Mouse (Mus musculus) ES-E14 (cell line): ENCODE measurements at regions not wholly inside any gene's neighbourhood (a gene's known extent, or its start where the extent isn't known, plus 50 kb on each side); places are given as distances from the start of the nearest gene placed in this dataset.

ENCODE experiments used
- DNase-seq: peaks from one replicate; pipeline ENCODE4 v3.0.0-alpha.2; 2013; ENCODE audit warnings: low read depth, low spot score
- H3K27ac ChIP-seq: 2 replicates; pipeline ENCODE4 v1.5.1; 2012; ENCODE audit warnings: low read depth, mild to moderate bottlenecking, low read length, moderate library complexity, mixed read lengths; ENCODE audit not compliant: poor library complexity, insufficient read depth, severe bottlenecking
- H3K36me3 ChIP-seq: 2 replicates; pipeline ENCODE4 v1.6.1; 2012; ENCODE audit warnings: mild to moderate bottlenecking, low read length, moderate library complexity, mixed read lengths; ENCODE audit not compliant: control insufficient read depth, poor library complexity, insufficient read depth, severe bottlenecking
- H3K4me1 ChIP-seq, 2 experiments: fragments of 150-350 bp in 1 of 2; sonication (generic) in 1 of 2; 2 replicates each; pipeline ENCODE4 v1.6.1; 2012; ENCODE audit warnings: low read length in 2 of 2, mild to moderate bottlenecking in 1 of 2, mixed read lengths in 1 of 2; ENCODE audit not compliant: control insufficient read depth in 2 of 2, insufficient read depth in 2 of 2, poor library complexity in 1 of 2
- H3K4me3 ChIP-seq, 2 experiments: fragments of 150-350 bp in 1 of 2; sonication (generic) in 1 of 2; 2 replicates each; pipeline ENCODE4 v1.5.1; 2012; ENCODE audit warnings: low read length in 2 of 2, low read depth in 1 of 2, mild to moderate bottlenecking in 1 of 2, mixed read lengths in 1 of 2; ENCODE audit not compliant: insufficient read depth in 1 of 2, poor library complexity in 1 of 2, severe bottlenecking in 1 of 2
- H3K9ac ChIP-seq: 2 replicates; pipeline ENCODE4 v1.6.1; 2012; ENCODE audit warnings: low read depth, mild to moderate bottlenecking, low read length, mixed read lengths; ENCODE audit not compliant: poor library complexity, insufficient read depth, severe bottlenecking
- H3K9me3 ChIP-seq: fragments of 150-350 bp; sonication (generic); 2 replicates; pipeline ENCODE4 v1.6.1; 2012; ENCODE audit warnings: low read depth, mild to moderate bottlenecking, low read length; ENCODE audit not compliant: control insufficient read depth, insufficient read depth
- CHD2 ChIP-seq: IDR thresholded peaks from 2 replicates; pipeline ENCODE4 v1.6.1; 2014; ENCODE audit warnings: mild to moderate bottlenecking, low read depth, low read length, inconsistent platforms
- HCFC1 ChIP-seq: IDR thresholded peaks from 2 replicates; pipeline ENCODE4 v1.6.1; 2012; ENCODE audit warnings: low read length, inconsistent platforms, borderline replicate concordance; ENCODE audit not compliant: insufficient read depth
- MAFK ChIP-seq: IDR thresholded peaks from 2 replicates; pipeline ENCODE4 v1.6.1; 2014; ENCODE audit warnings: mild to moderate bottlenecking, low read depth, low read length, inconsistent platforms; ENCODE audit not compliant: insufficient read depth
- ZC3H11A ChIP-seq: IDR thresholded peaks from 2 replicates; pipeline ENCODE4 v1.6.1; 2012; ENCODE audit warnings: low read depth, mild to moderate bottlenecking, inconsistent platforms, low read length, borderline replicate concordance
- ZNF384 ChIP-seq: IDR thresholded peaks from 2 replicates; pipeline ENCODE4 v1.6.1; 2012; ENCODE audit warnings: low read depth, low read length, inconsistent platforms
- in situ Hi-C, 2 experiments: fragments of 600-800 bp; cut with MboI; formaldehyde crosslinking; loops; one replicate each; pipeline ENCODE4 v1.15.1; 2025; ENCODE audit warnings: low sequenced_read_pairs in 2 of 2, inconsistent platforms in 1 of 2; ENCODE audit not compliant: unreplicated experiment in 2 of 2

DNA sequence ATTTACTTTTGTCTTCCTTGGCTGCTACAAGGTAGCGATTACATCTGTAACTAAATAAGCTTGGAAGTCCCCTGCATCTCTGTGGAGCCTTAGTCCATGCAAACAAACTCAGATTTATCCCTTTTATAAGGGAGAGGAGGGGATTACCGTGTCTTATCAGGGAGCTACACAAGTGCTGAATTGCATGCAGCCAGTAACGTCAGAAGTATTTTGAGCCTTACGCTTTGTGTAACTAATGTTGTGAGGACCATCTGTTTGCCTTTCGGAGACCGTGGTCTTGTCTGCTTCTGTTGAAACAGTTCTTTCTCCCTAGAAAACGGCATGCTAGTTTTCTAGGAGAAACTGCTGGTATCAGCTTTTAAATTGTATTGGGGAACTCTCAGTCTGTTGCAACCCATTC, 58.0 kb upstream of the Dmrta1 start:
- Histone ChIP-seq H3K36me3 (no peaks in the 10 kb centered on the region), H3K4me1 (no peaks in the 10 kb centered on the region), H3K9ac (no peak overlapping the region), H3K4me3 (no peak overlapping the region), H3K27ac (no peak overlapping the region), H3K9me3 (no peaks in the 10 kb centered on the region)
- TF ChIP-seq ZNF384 (no peak), MAFK (no peak), HCFC1 (no peak), ZC3H11A (no peak), CHD2 (no peak)
- no peak for DNase-seq
- in situ Hi-C loops: no loop called here

- H3K27ac ChIP-seq: no peak overlapping the region
- no peaks in the 10 kb centered on the region for H3K4me1 ChIP-seq
- DNase-seq: no peak
- H3K9me3 ChIP-seq: no peaks in the 10 kb centered on the region
- no peak for TF ChIP-seq ZNF384
- no peak for TF ChIP-seq HCFC1
- H3K36me3 ChIP-seq: no peaks in the 10 kb centered on the region
- H3K4me3 ChIP-seq: no peak overlapping the region
- H3K9ac ChIP-seq: no peak overlapping the region
- in situ Hi-C loops: no loop called here
Measured at GRCm38 (mm10) chr4:89604721-89605120, 74.5 kb upstream of the Dmrta1 start.

DNA sequence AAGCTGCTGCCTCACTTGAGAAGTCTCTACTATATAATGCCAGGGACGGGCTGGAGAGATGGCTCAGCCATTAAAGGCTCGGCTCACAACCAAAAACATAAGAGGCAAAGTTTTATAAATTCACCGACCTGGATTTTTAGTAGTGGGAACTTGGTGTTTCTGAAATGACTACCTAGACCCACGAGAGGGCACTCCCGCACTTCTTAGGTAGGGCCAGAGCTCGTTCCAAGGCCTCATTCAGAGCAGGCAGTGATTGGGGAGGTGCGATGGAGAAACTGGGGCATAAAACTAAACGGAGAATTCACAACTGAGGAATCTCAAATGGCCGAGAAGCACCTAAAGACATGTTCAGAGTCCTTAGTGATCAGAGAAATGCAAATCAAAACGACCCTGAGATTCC, 103.7 kb upstream of the Dmrta1 start:
- Histone ChIP-seq H3K9me3 (no peaks in the 10 kb centered on the region), H3K9ac (no peak overlapping the region), H3K27ac (no peak overlapping the region), H3K4me1 (no peaks in the 10 kb centered on the region), H3K4me3 (no peak overlapping the region), H3K36me3 (no peaks in the 10 kb centered on the region)
- DNase-seq: peak; percentile 25
- no peak for TF ChIP-seq ZNF384
- TF ChIP-seq ZC3H11A: peak; percentile 21; the same call in 1 of the 2 replicates
- in situ Hi-C loops: no loop called here

DNA sequence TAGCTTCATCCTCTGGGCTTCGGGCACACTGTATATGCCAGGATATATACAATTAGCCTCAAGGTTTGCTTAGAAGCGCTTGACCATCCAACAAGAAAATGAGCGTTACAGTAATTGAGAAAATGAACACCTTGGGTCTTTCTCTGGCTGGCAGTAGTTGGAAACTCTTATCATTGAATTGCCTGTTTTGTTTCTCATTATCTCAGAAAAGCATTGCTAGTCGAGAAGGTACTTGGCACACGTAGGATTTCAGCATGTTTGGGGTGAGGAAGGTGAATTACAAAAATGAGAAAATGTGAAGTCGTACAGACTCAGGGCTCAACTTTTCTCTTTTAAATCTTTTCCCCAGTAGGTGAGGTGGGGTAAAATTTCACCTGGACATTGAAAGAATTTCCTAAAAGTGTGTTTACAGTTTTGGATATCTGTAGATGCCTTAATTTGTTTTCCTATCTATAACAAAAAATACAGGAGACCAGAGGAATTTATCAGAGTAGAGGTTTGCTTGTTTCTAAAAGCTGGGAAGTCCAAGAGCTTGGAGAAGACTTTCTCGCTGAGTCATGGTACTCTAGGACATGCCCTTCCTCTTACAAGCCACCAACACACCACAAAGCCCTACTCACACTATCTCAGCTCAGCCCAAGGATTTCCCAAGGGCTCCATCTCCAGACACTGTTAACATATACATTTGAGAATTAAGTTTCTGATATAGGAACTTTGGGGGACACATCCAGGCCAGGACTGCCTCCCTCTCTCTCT, 124.3 kb upstream of the Dmrta1 start:
- no peak for DNase-seq
- no peaks in the 10 kb centered on the region for H3K36me3 ChIP-seq
- no peak overlapping the region for H3K9ac ChIP-seq
- TF ChIP-seq MAFK (no peak), HCFC1 (no peak), ZNF384 (no peak), CHD2 (no peak), ZC3H11A (no peak)
- in situ Hi-C loops: no loop called here
- H3K4me3 ChIP-seq: no peak overlapping the region
- H3K27ac ChIP-seq: no peak overlapping the region
- H3K4me1 ChIP-seq: no peaks in the 10 kb centered on the region
- no peaks in the 10 kb centered on the region for H3K9me3 ChIP-seq

GRCm38 (mm10) chr4:89552556-89552955, 126.7 kb upstream of the Dmrta1 start:
- Histone ChIP-seq H3K4me1 (no peaks in the 10 kb centered on the region), H3K27ac (no peak overlapping the region), H3K36me3 (no peaks in the 10 kb centered on the region), H3K9me3 (no peaks in the 10 kb centered on the region), H3K9ac (no peak overlapping the region), H3K4me3 (no peak overlapping the region)
- TF ChIP-seq CHD2 (no peak), HCFC1 (no peak), ZNF384 (no peak), ZC3H11A (no peak), MAFK (no peak)
- in situ Hi-C loops: no loop called here
- no peak for DNase-seq
